Mouse (Mus musculus): ENCODE measurements around the gene Dll4.

DNA sequence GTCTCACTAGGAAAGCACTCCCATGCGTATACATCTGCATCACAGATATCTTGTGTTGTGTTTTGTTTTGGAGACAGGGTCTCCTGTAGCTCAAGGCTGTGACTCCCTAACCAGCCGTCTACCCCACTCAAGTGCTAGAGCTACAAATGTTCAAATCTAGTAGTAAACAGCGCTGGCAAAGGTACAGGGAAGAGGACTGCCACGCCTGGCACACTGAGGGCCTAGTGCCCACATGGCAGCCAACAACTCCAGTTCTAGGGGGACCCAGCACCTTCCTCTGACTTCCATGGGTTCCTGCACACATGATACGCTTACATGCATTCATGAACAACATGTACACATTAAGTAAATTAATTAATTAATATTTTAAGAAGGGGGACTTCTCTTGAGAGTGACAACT, 33.3 kb upstream of the Dll4 start:
- TF ChIP-seq CTCF (IDR thresholded peaks at IDR 0.05; ENCODE audit: control insufficient read depth, insufficient read depth, insufficient read length) = no peak
- no peak for TF ChIP-seq MAX (IDR thresholded peaks at IDR 0.05)
- no peak for TF ChIP-seq CEBPB (IDR thresholded peaks at IDR 0.05; ENCODE audit: low read depth)
- no peak for TF ChIP-seq USF1 (IDR thresholded peaks at IDR 0.05; ENCODE audit: low read depth)
- TF ChIP-seq MYOD1 (IDR thresholded peaks at IDR 0.05; ENCODE audit: control insufficient read depth, insufficient read length, low read depth) = no peak
- no peak for TF ChIP-seq FOSL1 (IDR thresholded peaks at IDR 0.05; ENCODE audit: insufficient read depth, low read length, poor library complexity, severe bottlenecking)
- TF ChIP-seq MYOG (IDR thresholded peaks at IDR 0.05; ENCODE audit: control insufficient read depth, extremely low read depth, insufficient read length) = no peak
